Mouse (Mus musculus) heart, adult 18-20 months (tissue): Measurements from ENCODE around the gene AW551984. TPM values are rescaled to one million over a fixed set of nuclear protein-coding genes. Genes with fewer than 3 reads are reported as not detected.

Source experiments
- DNase-seq, 2 experiments: peaks; one replicate each; pipeline ENCODE4 v3.0.0; 2021 to 2022; ENCODE audit warnings: mixed read lengths in 1 of 2
- long read RNA-seq, 2 experiments: library from polyadenylated mRNA; stranded (forward); transcript quantifications; one replicate each; pipeline ENCODE4 v2.0.0; 2021
- total RNA-seq, 2 experiments: library from RNA; stranded (reverse); gene quantifications; 2 replicates each; pipeline ENCODE4 v1.2.3; 2021

The AW551984 gene
- under 1 TPM; 0.13 to 0.22 TPM for total RNA-seq
- long read RNA-seq, experiment 1: 0 reads
- long read RNA-seq, experiment 2: 0 reads

DNA sequence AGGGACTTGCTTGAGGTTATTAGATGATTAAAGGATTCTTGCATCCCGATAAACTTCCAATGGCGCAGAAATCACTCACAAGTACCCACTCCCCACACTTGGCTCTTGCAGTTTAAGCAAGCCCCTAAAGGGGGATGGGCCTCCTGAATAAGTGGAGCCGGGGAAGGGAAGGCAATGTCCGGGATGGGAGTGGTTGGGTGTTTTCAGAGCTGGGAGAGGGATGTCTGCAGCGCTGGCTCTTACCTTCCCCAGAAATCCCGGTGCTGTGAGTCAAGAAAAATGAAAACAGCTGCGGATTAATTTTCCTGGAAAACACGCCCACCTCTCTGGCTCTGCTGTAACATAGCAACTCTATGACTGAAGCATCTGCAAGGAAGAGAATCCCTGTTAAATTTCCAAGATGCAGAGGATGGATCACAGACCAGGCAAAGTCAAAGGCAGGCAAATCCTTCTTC is at the start of gene AW551984:
Gene AW551984, minus strand, starts transcription at position 405 of the 455 bp plus-strand sequence.
- peak in 1 of 2 experiments; percentile 2 for DNase-seq

- DNase-seq: no peak
These were observed 43.2 kb upstream of the AW551984 start for GRCm38 (mm10) chr9:39647382-39647781.

DNA sequence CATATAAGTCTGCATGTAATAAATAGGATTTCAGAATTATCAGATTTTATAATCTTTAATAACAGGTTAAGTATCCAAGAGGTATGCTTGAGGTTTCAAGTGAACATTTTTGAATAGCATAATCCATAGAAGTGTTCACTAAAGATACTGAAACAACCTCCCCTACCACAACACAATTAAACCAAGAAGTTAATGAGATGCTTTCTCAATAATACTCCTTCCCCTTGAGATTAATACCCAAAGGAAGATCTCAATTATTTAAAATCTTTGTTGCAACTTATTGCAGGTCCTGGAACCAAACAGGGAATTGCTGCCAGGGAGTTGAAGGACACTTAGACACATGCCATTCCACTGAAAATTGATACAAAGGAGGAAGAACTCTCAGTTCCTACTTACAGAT is 40.6 kb upstream of the AW551984 start, which contains the start of gene Olfr961:
Gene Olfr961, plus strand, starts transcription at position 301 of the 400 bp plus-strand sequence.
- no peak for DNase-seq

DNA sequence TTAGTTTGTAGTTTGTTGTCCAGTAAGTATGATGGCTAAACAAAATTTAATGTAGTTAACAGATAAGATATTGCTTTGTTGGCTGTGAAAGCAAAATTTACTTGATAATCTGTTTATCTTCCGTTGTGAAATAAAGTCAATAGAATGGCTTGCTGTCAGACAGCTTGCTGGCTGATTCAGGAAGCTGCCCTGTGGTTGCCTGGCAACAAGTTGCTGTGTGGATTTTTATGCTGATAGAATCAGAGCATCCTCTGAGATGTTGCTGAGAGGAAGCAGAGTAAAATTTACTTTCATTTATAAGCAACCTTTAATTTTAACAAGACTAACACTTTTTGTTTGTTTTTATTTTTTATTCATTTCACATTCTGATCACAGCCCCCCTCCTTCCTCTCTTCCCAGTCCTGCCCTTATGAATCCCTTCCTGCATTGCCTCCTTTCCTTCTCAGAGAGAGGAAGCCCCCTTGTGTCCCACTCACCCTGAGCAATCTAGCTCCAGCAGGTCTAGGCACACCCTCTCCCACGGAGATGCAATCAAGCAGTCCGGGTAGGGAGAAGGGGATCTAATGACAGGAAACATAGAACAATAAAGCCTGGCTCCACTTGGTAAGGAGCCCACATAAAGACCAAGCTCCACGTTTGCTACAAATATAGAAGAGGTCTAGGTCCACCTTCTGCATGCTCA is 29.9 kb upstream of the AW551984 start:
- no peak for DNase-seq

- DNase-seq: no peak
These were observed 24.9 kb upstream of the AW551984 start for GRCm38 (mm10) chr9:39629069-39629468.

DNA sequence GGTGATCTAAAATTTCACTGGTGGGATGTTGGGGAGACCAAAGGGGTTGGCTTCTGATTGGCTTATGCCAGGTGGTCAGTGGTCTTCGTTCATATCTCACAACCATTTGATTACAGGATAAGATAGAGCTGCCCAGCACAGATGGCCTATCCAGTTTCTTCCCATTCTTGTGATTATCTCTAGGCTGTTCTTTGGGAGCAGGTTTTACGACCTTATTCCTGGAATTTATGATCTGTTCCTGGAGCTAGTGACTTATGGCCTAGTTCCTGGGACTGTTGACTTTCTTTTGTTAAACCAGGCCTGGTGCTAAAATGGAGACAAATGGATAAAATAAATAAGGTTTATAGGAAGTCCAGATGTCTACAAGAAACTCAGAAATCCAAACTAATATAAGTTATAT is 20.5 kb upstream of the AW551984 start:
- no peak for DNase-seq

- no peak for DNase-seq
These were observed 19.6 kb upstream of the AW551984 start for GRCm38 (mm10) chr9:39623783-39624182.

DNA sequence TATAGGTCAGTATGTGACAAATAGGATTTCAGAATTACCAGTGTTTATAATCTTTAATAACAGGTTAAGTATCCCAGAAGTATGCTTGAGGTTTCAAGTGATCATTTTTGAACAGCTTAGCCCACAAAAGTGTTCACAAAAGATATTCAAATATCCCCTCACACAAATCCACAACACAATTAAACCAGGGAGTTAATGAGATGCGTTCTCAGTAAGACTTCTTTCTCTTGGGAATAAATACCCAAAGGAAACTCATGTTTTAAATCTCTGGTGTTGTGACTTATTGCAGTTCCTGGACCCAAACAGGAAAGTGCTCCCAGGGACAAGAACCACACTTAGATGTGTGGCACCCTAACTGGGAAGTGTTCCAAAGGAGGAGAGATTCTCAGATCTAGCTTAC is 16.9 kb upstream of the AW551984 start, which contains the start of gene Olfr960:
Gene Olfr960, plus strand, starts transcription at position 301 of the 400 bp plus-strand sequence.
- DNase-seq: no peak

DNA sequence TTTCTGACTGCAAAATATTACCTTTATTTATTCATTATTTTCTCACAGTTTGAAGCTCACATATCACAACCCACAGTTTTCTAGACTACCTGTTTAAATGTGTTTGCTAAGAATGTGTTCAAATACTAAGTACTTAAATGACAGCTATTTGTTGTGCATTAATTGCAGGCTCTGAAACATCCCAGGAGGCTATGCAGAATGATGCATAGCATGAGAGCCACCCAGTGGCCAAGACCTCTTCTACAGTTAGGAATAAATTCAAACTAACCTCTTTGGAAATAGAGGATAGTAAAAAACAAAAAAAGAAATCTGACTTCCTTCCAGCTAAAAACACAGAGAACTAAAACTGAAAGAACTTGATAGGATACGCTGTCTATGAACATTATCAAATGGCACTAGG is 7.8 kb upstream of the AW551984 start:
- peak in 1 of 2 experiments; percentile 16 for DNase-seq

DNA sequence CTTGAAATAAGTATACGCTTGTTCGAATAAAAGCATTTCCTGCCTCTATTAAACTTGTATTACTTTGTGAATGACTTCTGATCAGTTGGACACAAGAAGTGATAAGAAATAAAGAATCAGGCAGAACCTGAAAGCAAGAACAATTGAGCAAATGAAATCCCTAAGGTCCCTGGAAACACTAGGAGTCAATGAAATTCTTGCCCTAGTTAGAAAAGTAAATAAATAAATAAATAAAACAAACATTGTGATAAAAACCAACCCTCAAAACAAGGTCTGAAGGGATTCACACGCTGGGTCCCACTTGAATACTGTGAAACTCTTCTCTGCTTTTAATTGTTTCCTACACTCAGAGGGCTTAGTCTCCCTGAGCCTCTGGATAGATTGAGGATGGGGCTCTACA is 6.2 kb upstream of the AW551984 start, which contains the start of gene Olfr148:
Gene Olfr148, plus strand, starts transcription at position 301 of the 400 bp plus-strand sequence.
- DNase-seq: no peak

- no peak for DNase-seq
These were observed 4.3 kb upstream of the AW551984 start for GRCm38 (mm10) chr9:39608497-39608896.

- peak in 1 of 2 experiments; percentile 8 for DNase-seq
These were observed 814 bp downstream of the AW551984 start for GRCm38 (mm10) chr9:39603333-39603845.

- peak in 1 of 2 experiments; percentile 1 for DNase-seq
These were observed 1.5 kb downstream of the AW551984 start for GRCm38 (mm10) chr9:39602536-39603332.

GRCm38 (mm10) chr9:39577050-39577449 is 27.2 kb downstream of the AW551984 start:
- DNase-seq: peak; percentile 22 to 39

DNA sequence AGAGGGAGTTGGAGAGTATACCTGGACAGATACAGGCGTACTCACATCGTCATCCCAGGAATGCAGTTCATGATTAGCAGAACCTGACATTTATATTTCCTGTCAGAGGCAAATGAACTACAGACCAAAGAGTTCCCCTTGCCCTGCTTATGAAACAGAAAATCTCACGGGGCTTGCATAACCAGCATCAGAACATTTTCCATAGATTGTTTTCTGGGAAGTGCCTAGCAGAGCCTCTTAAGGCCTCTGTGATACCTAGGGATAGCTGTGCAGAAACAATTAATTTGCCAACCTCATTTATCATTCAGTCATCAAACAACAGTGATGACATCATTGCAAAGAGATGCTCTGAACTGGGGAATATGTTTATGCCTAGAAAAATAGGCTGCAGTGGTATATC is 28.7 kb downstream of the AW551984 start, which contains the start of gene Olfr959:
Gene Olfr959, minus strand, starts transcription at position 101 of the 400 bp plus-strand sequence.
- DNase-seq: no peak

DNA sequence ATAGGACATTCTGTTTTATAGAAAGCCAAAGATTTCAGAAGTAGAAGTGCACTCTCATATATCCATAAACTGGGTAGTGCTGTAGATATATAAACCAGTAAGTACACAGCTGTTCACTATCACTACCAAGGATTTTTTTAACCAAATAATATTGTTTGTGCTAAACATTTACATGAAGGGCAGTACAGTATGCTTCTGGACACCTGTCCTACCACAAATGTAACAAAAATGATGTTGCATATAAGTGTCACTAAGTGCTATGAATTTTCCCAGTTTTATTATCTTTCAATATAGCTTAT is 45.9 kb downstream of the AW551984 start:
- no peak for DNase-seq

GRCm38 (mm10) chr9:39557529-39558348 is 46.5 kb downstream of the AW551984 start:
- DNase-seq: no peak

GRCm38 (mm10) chr9:39553946-39554345 is 50.3 kb downstream of the AW551984 start, which contains the start of gene Olfr958:
Gene Olfr958, minus strand, starts transcription at chr9:39554054.
- DNase-seq: no peak

GRCm38 (mm10) chr9:39550806-39551205 is 53.4 kb downstream of the AW551984 start:
- DNase-seq: no peak
